ENCODE assay signal across 8 mouse cellular contexts in the genomic region with DNA sequence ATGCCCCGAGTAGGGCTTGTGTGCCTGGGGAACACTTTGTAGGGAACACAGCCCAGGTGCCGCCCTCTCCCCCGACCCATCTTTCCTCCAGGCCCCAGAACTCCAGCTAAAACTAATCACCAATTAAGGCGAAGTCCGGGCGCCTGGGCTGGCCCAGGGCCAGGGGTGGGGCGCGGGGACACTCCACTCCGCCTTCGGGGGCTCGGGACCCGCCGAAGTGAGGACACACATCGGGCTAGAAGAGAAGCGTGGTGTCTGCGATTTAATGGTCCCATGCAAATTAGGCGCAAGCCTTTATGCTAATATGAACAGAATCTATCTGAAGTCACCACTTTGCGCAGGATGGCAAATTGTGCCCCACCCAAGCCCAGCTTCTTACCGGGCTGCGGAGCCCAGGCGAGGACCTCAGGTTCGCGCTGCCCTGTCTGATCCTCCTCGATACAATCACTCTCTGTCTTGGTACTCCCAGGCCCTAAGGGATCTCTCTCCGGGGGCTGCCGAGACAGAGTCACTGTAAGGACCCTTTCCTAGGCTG. TPM values are rescaled to one million over a fixed set of nuclear protein-coding genes. Genes with fewer than 3 reads are reported as not detected.
DNase-seq lines count a peak whose midpoint lies in the region; ATAC-seq and TF ChIP-seq lines count a peak whose summit lies in the region.

No protein-coding gene starts in this region.

- H3K9me3 ChIP-seq in forebrain, postnatal 0 days (ENCODE audit: low read length) = no peaks in the 10 kb centered on the region
- no peaks in the 10 kb centered on the region for H3K9me3 ChIP-seq in stomach, embryonic 14.5 days (ENCODE audit: control insufficient read depth, low read depth, low read length)

- H3K4me1 ChIP-seq in forebrain, postnatal 0 days (ENCODE audit: insufficient read depth) = peaks cover 15% of the 10 kb centered on the region
- peaks cover 17% of the 10 kb centered on the region; the same call in 1 of the 2 replicates for H3K4me1 ChIP-seq in stomach, embryonic 14.5 days (ENCODE audit: control insufficient read depth, insufficient read depth, low read length)

- WGBS in forebrain, postnatal 0 days = 2% methylated on average over 26 of the region's 26 CpGs
- 2% methylated on average over 26 of the region's 26 CpGs for WGBS in stomach, embryonic 14.5 days

- peak overlapping the region; percentile 94 for H3K27ac ChIP-seq in layer of hippocampus, adult 2 months
- H3K27ac ChIP-seq in forebrain, postnatal 0 days (ENCODE audit: low read depth, low read length) = peak overlapping the region; percentile 70
- H3K27ac ChIP-seq in stomach, embryonic 14.5 days (ENCODE audit: low read length) = peak overlapping the region; percentile 94

- peak overlapping the region; percentile 67 for H3K4me3 ChIP-seq in layer of hippocampus, adult 2 months
- H3K4me3 ChIP-seq in forebrain, postnatal 0 days (ENCODE audit: low read depth, low read length) = peak overlapping the region; percentile 64
- peak overlapping the region; percentile 62 for H3K4me3 ChIP-seq in stomach, embryonic 14.5 days (ENCODE audit: low read depth, low read length)

- ATAC-seq in forebrain, postnatal 0 days = peak; percentile 3
- peak; percentile 11; the same call in 1 of the 2 replicates for ATAC-seq in stomach, embryonic 14.5 days (ENCODE audit: insufficient number of reproducible peaks, insufficient read depth, low FRiP score, low read depth)
- ATAC-seq in frontal cortex, adult (ENCODE audit: low TSS enrichment) = no peak

- peak overlapping the region; percentile 99 for H3K4me2 ChIP-seq in forebrain, postnatal 0 days (ENCODE audit: low read depth)
- H3K4me2 ChIP-seq in stomach, embryonic 14.5 days (replicated peaks; ENCODE audit: low read depth, low read length) = peak overlapping the region; percentile 93

- H3K36me3 ChIP-seq in forebrain, postnatal 0 days (ENCODE audit: insufficient read depth) = peaks cover 30% of the 10 kb centered on the region
- peaks cover 2% of the 10 kb centered on the region; the same call in 1 of the 2 replicates for H3K36me3 ChIP-seq in stomach, embryonic 14.5 days (ENCODE audit: control insufficient read depth, insufficient read depth, low read length)

- H3K27me3 ChIP-seq in forebrain, postnatal 0 days (ENCODE audit: insufficient read depth, low read length) = no peaks in the 10 kb centered on the region
- no peaks in the 10 kb centered on the region for H3K27me3 ChIP-seq in stomach, embryonic 14.5 days (ENCODE audit: control insufficient read depth, insufficient read depth, low read length)

- no peak for TF ChIP-seq CTCF in layer of hippocampus, adult 2 months (conservative IDR thresholded peaks at IDR 0.05)
- no peak for TF ChIP-seq CTCF in forebrain, postnatal 0 days (IDR thresholded peaks at IDR 0.05; ENCODE audit: low read depth)

- DNase-seq in layer of hippocampus, adult 2 months (ENCODE audit: low spot score in 2 of 2) = peak in 1 of 2 experiments; percentile 51
- no peak for DNase-seq in layer of hippocampus, adult 9-10 months (ENCODE audit: low spot score)
- DNase-seq in c-Kit-positive CD71-positive TER-119-positive erythroid progenitor cells, embryonic 14.5 days (ENCODE audit: low spot score) = peak; percentile 76
- DNase-seq in forebrain, postnatal 0 days = peak; percentile 51
- peak; percentile 67 for DNase-seq in induced T-regulatory cell, adult 2 months (ENCODE audit: low read depth)
- DNase-seq in lung, postnatal 14 days = peak; percentile 61

- peak overlapping the region; percentile 80 for H3K9ac ChIP-seq in forebrain, postnatal 0 days
- H3K9ac ChIP-seq in stomach, embryonic 14.5 days (replicated peaks; ENCODE audit: low read depth, low read length) = peak overlapping the region; percentile 68

RNA-seq across cellular contexts. Expression of a gene that starts 0.7 kb away (rescaled TPM):
- total RNA-seq in layer of hippocampus, adult 2 months (2021) = 100 to 1,000 TPM; 395 to 408 TPM
- 45.4 and 61.3 TPM in 2 replicates for total RNA-seq in forebrain, postnatal 0 days (2014; rRNA removed)
- 14.8 and 16.9 TPM in 2 replicates for polyA plus RNA-seq in forebrain, postnatal 0 days (2015; fragmentation: Nextera tagmentation; extraction: Ambion mirVana)
- 64.0 and 71.1 TPM in 2 replicates for polyA plus RNA-seq in stomach, embryonic 14.5 days (2014; fragmentation: Nextera tagmentation; extraction: Ambion mirVana)

RNA-seq across cellular contexts. Expression of a gene that starts 6.3 kb away (rescaled TPM):
- 100 to 1,000 TPM; 227 to 255 TPM for total RNA-seq in layer of hippocampus, adult 2 months (2021)
- 198 and 245 TPM in 2 replicates for total RNA-seq in forebrain, postnatal 0 days (2014; rRNA removed)
- 175 and 178 TPM in 2 replicates for polyA plus RNA-seq in forebrain, postnatal 0 days (2015; fragmentation: Nextera tagmentation; extraction: Ambion mirVana)
- 123 and 125 TPM in 2 replicates for polyA plus RNA-seq in stomach, embryonic 14.5 days (2014; fragmentation: Nextera tagmentation; extraction: Ambion mirVana)

RNA-seq across cellular contexts. Expression of a gene that starts 8.7 kb away (rescaled TPM):
- total RNA-seq in layer of hippocampus, adult 2 months (2021) = 10 to 100 TPM; 21.9 to 25.4 TPM
- total RNA-seq in forebrain, postnatal 0 days (2014; rRNA removed) = 0.10 TPM in 1 of 2 replicates, not detected in the other
- polyA plus RNA-seq in forebrain, postnatal 0 days (2015; fragmentation: Nextera tagmentation; extraction: Ambion mirVana) = 0.80 and 1.1 TPM in 2 replicates
- polyA plus RNA-seq in stomach, embryonic 14.5 days (2014; fragmentation: Nextera tagmentation; extraction: Ambion mirVana) = 0.34 and 0.82 TPM in 2 replicates

RNA-seq across cellular contexts. Expression of a gene that starts 22.2 kb away (rescaled TPM):
- total RNA-seq in layer of hippocampus, adult 2 months (2021) = 10 to 100 TPM; 98.0 to 98.6 TPM
- 21.5 and 23.3 TPM in 2 replicates for total RNA-seq in forebrain, postnatal 0 days (2014; rRNA removed)
- 17.8 and 20.1 TPM in 2 replicates for polyA plus RNA-seq in forebrain, postnatal 0 days (2015; fragmentation: Nextera tagmentation; extraction: Ambion mirVana)
- 22.7 and 22.9 TPM in 2 replicates for polyA plus RNA-seq in stomach, embryonic 14.5 days (2014; fragmentation: Nextera tagmentation; extraction: Ambion mirVana)

RNA-seq across cellular contexts. Expression of a gene that starts 24.2 kb away (rescaled TPM):
- total RNA-seq in layer of hippocampus, adult 2 months (2021) = 100 to 1,000 TPM; 116 to 123 TPM
- total RNA-seq in forebrain, postnatal 0 days (2014; rRNA removed) = 87.9 and 94.4 TPM in 2 replicates
- polyA plus RNA-seq in forebrain, postnatal 0 days (2015; fragmentation: Nextera tagmentation; extraction: Ambion mirVana) = 87.3 and 87.8 TPM in 2 replicates
- 27.7 and 29.4 TPM in 2 replicates for polyA plus RNA-seq in stomach, embryonic 14.5 days (2014; fragmentation: Nextera tagmentation; extraction: Ambion mirVana)

Comparison
In these comparisons a context has a peak if more than half of its experiments do, and no peak if none do; other contexts are left out.
1. RNA of a gene that starts 8.7 kb away (total RNA-seq): 21.9 to 25.4 TPM in layer of hippocampus, adult 2 months; 0.10 TPM in forebrain, postnatal 0 days; every median in the first group is over 10 times any median in the second.
2. Peak in every context shown above with its lines, with median percentiles within 50 percentile points of each other: H3K27ac ChIP-seq and H3K4me3 ChIP-seq.